Mouse (Mus musculus) neural tube, embryonic 11.5 days (tissue): ENCODE results near the gene Isyna1. TPM values are rescaled to one million over a fixed set of nuclear protein-coding genes. Genes with fewer than 3 reads are reported as not detected.

ENCODE experiments used
- ATAC-seq: fragments of 200-750 bp; cut with Nextera tagmentation; 2 replicates; pipeline ENCODE4 v1.8.0; 2017; ENCODE audit warnings: moderate number of reproducible peaks, mild to moderate bottlenecking, moderate TSS enrichment, moderate library complexity; ENCODE audit not compliant: insufficient read depth, low FRiP score, low TSS enrichment
- DNase-seq: peaks from one replicate; pipeline ENCODE4 v3.0.0-alpha.2; 2015; ENCODE audit warnings: low spot score
- H3K27ac ChIP-seq: fragments of 300-500 bp; sonication (generic); 2 replicates; pipeline ENCODE4 v1.5.1; 2014; ENCODE audit warnings: low read depth, mild to moderate bottlenecking, low read length
- H3K27me3 ChIP-seq: fragments of 300-500 bp; sonication (generic); 2 replicates; pipeline ENCODE4 v1.6.1; 2014; ENCODE audit warnings: mild to moderate bottlenecking, low read length, mixed read lengths; ENCODE audit not compliant: control insufficient read depth, insufficient read depth
- H3K36me3 ChIP-seq: fragments of 300-500 bp; sonication (generic); 2 replicates; pipeline ENCODE4 v1.6.1; 2014; ENCODE audit warnings: mild to moderate bottlenecking, low read length, moderate library complexity, mixed read lengths; ENCODE audit not compliant: control insufficient read depth, insufficient read depth
- H3K4me1 ChIP-seq: fragments of 300-500 bp; sonication (generic); 2 replicates; pipeline ENCODE4 v1.6.1; 2014; ENCODE audit warnings: low read length, mixed read lengths; ENCODE audit not compliant: control insufficient read depth, insufficient read depth
- H3K4me2 ChIP-seq: fragments of 300-500 bp; sonication (generic); 2 replicates; pipeline ENCODE4 v1.6.1; 2014; ENCODE audit warnings: low read depth, mild to moderate bottlenecking, moderate library complexity
- H3K4me3 ChIP-seq: fragments of 300-500 bp; sonication (generic); 2 replicates; pipeline ENCODE4 v1.5.1; 2014; ENCODE audit warnings: low read depth, low read length
- H3K9ac ChIP-seq: fragments of 300-500 bp; sonication (generic); 2 replicates; pipeline ENCODE4 v1.6.1; 2014; ENCODE audit warnings: mild to moderate bottlenecking, low read length
- H3K9me3 ChIP-seq: fragments of 300-500 bp; sonication (generic); 2 replicates; pipeline ENCODE4 v1.6.1; 2016; ENCODE audit warnings: low read length; ENCODE audit not compliant: control insufficient read depth
- WGBS: fragments of 180-500 bp; shearing (Covaris S2); extraction: QIAGEN DNeasy Blood & Tissue Kit; methylation state at CpG from one replicate; pipeline ENCODE4 v1.1.7; 2014; 5-methylcytosine and 5-hydroxymethylcytosine counted together
- polyA plus RNA-seq: library from polyadenylated mRNA; unstranded; fragments of >200 nt; fragmentation: Nextera tagmentation; extraction: Ambion mirVana; gene quantifications from 2 replicates; pipeline ENCODE4 v1.2.1, GENCODE M21; 2014

Isyna1 gene
- polyA plus RNA-seq, 1 experiment from 2014 or later = 87.9 TPM

DNA sequence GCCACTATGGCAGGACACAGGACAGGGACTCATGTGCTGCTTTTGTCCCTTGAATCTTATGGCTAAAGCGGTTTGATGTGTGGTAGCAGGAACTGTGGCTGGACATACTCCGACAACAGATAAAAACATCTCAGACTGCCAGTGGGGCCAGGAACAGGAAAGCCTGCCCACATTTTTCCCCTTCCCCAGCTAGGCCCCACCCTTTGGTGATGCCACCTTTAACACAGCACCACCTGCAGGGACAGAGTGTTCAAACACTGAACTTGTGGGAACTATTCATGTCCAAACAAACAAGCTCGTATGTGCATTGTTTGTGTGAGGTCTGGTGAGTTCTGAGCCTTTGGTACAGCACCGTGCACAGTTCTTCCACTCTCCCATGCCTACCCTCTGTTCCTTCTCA, 35.8 kb upstream of the Isyna1 start:
- Histone ChIP-seq H3K4me3 (no peak overlapping the region), H3K36me3 (no peaks in the 10 kb centered on the region), H3K4me2 (no peak overlapping the region), H3K27ac (no peak overlapping the region), H3K9ac (no peak overlapping the region), H3K27me3 (no peaks in the 10 kb centered on the region), H3K4me1 (peaks cover 6% of the 10 kb centered on the region; the same call in 1 of the 2 replicates), H3K9me3 (no peaks in the 10 kb centered on the region)
- DNase-seq (no peak), ATAC-seq (no peak)
- 79% methylated on average over 4 of the region's 4 CpGs for WGBS

DNA sequence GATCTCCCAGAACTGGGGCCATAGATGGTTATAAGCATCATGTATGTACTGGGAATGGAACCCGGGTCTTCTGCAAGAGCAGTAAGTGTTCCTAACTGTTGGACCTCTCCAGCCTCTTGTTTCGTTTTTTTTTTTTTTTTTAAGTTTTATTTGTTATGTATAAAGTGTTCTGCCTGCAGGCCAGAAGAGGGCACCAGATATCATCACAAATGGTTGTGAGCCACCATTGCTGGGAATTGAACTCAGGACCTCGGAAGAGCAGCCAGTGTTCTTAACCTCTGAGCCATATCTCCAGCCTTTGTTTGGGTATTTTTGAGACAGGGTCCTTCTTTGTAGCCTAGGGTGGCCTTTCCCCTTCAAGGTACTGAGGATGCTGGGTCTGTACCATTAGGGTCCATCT, 35.2 kb upstream of the Isyna1 start:
- ATAC-seq (no peak), DNase-seq (no peak)
- Histone ChIP-seq H3K9me3 (no peaks in the 10 kb centered on the region), H3K9ac (no peak overlapping the region), H3K36me3 (no peaks in the 10 kb centered on the region), H3K27ac (no peak overlapping the region), H3K4me3 (no peak overlapping the region), H3K4me2 (no peak overlapping the region), H3K4me1 (peaks cover 6% of the 10 kb centered on the region; the same call in 1 of the 2 replicates), H3K27me3 (no peaks in the 10 kb centered on the region)
- 77% methylated on average over 3 of the region's 3 CpGs for WGBS

DNA sequence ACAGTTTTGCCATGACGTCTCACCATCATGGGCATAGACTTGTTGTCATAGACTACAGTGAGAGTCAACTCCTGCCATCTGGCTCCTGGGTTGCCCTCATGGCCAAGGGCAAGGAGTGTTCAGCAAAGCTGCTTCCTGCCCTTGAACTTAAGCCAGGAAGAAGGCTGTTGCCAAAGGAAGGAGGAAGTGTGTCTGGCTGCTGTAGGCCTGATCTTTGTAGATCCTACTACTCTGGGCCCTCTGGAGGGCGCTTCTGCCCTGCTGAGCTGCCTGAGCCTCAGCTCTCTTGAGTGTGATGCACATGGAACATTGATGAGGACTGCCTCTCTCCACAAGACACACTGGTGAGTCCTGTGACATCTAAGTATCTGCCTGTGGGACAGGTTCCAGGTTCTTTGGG, 34.1 kb upstream of the Isyna1 start:
- WGBS = 72% methylated on average over 2 of the region's 2 CpGs
- no peak overlapping the region for H3K27ac ChIP-seq
- H3K4me3 ChIP-seq = no peak overlapping the region
- ATAC-seq = no peak
- peaks cover 6% of the 10 kb centered on the region; the same call in 1 of the 2 replicates for H3K4me1 ChIP-seq
- no peaks in the 10 kb centered on the region for H3K9me3 ChIP-seq
- no peaks in the 10 kb centered on the region for H3K36me3 ChIP-seq
- H3K27me3 ChIP-seq = no peaks in the 10 kb centered on the region
- no peak overlapping the region for H3K4me2 ChIP-seq
- H3K9ac ChIP-seq = no peak overlapping the region
- DNase-seq = no peak

DNA sequence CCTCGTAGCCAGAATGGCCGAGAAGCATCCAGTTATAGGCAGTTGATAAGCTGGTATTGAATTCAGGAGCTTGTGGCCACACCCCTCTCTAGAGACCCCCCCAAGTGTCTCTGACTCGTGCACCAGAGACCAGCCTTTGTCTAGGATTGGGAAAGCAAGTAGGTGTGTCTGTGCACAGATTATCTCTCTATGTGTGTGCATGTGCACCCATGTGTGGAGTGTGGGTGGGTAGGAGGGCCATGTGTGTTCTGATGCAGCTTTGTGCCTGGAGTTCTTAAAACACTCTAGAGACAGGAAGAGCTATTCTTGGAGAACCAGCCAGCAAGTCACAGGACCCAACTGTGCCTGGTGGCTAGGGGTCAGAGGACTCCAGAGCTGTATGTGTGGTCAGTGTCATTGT, 33.6 kb upstream of the Isyna1 start:
- H3K9ac ChIP-seq = no peak overlapping the region
- no peaks in the 10 kb centered on the region for H3K36me3 ChIP-seq
- no peak overlapping the region for H3K27ac ChIP-seq
- no peak overlapping the region for H3K4me2 ChIP-seq
- WGBS = 78% methylated on average over 3 of the region's 3 CpGs
- no peaks in the 10 kb centered on the region for H3K9me3 ChIP-seq
- DNase-seq = no peak
- no peaks in the 10 kb centered on the region for H3K27me3 ChIP-seq
- H3K4me1 ChIP-seq = peaks cover 6% of the 10 kb centered on the region; the same call in 1 of the 2 replicates
- ATAC-seq = no peak
- H3K4me3 ChIP-seq = no peak overlapping the region

DNA sequence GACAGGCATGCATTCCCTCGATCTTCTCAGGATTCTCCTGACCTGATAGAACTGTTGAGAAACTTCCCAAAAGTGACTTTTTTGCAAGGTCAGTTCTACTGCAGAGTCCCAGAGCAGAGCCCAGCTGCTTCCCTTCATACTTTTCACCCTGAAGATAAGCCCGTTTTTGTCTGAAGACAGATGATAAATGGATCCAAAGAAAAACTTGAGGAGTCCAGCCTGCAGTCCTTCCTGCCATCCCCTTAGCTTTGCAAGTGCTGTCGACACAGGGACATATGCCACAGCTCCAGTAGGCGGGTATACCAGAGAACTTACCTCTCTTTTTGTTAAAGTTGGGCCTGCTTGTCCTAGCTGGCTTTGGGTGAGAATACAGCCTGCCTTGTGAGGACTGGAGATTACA, 32.8 kb upstream of the Isyna1 start:
- no peaks in the 10 kb centered on the region for H3K36me3 ChIP-seq
- H3K4me2 ChIP-seq = no peak overlapping the region
- no peaks in the 10 kb centered on the region for H3K9me3 ChIP-seq
- 70% methylated on average over 4 of the region's 4 CpGs for WGBS
- DNase-seq = no peak
- no peak overlapping the region for H3K4me3 ChIP-seq
- H3K4me1 ChIP-seq = peaks cover 6% of the 10 kb centered on the region; the same call in 1 of the 2 replicates
- ATAC-seq = no peak
- H3K27me3 ChIP-seq = no peaks in the 10 kb centered on the region
- no peak overlapping the region for H3K9ac ChIP-seq
- H3K27ac ChIP-seq = no peak overlapping the region

DNA sequence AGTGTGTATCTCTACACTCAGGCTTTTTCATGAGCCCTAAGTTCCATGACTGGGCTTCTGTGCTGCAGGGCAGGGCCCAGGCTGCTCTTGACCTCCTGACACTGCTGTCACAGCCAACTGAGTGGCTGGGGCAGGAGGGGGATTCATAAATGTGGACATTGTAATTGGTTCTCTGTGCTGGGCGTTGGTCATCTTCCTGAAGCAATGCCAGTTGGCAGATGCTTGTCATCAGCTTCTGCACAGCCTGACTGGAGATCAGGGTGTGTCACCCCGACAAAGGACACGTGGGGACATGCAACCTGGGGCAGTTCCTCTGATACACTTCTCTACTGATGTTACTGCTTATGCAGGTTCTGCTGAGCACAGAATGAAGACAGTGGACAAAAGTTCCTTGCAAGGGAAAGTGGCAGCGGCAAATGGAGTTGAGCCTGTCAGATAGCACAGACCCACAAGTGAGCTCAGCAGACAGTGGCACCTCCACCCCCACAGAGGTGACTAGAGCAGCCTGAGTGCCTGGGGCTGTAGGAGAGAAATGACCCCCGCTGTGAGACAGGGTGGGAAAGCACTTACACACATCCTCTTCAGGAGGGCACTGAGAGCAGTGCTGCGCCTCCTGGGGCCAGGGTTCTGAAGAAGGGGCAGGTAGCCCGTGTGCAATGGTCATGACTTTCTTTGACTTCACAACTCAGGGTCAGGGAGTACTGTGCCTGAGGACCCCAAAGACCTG, 32.2 kb upstream of the Isyna1 start:
- no peak overlapping the region for H3K9ac ChIP-seq
- no peaks in the 10 kb centered on the region for H3K27me3 ChIP-seq
- H3K4me1 ChIP-seq = peaks cover 6% of the 10 kb centered on the region; the same call in 1 of the 2 replicates
- H3K36me3 ChIP-seq = no peaks in the 10 kb centered on the region
- WGBS = 74% methylated on average over 7 of the region's 7 CpGs
- H3K27ac ChIP-seq = no peak overlapping the region
- H3K4me2 ChIP-seq = no peak overlapping the region
- no peak overlapping the region for H3K4me3 ChIP-seq
- no peak for ATAC-seq
- H3K9me3 ChIP-seq = no peaks in the 10 kb centered on the region
- DNase-seq = no peak

DNA sequence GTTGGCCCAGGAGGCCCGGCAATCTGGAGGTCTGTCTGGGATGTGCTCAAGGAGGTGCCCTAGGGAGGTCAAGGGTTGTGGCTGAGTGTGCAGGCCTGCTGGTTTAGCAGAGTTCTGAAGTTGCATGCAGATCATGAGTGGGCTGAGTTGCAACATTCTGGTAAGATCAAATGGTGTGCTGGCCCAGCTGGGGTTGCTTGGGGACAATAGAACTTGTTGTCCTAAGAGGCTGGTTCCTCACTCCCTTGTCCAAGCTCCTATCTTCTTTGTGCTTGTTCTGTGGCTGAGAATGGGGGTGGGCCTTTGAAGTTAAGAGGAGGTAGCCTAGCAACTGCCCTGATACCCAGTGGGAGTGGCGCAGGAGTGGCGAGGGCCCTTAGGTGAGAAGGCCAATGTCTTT, 31.4 kb upstream of the Isyna1 start:
- H3K4me2 ChIP-seq = no peak overlapping the region
- H3K36me3 ChIP-seq = no peaks in the 10 kb centered on the region
- no peaks in the 10 kb centered on the region for H3K27me3 ChIP-seq
- DNase-seq (no peak), ATAC-seq (no peak)
- peaks cover 6% of the 10 kb centered on the region; the same call in 1 of the 2 replicates for H3K4me1 ChIP-seq
- H3K9me3 ChIP-seq = no peaks in the 10 kb centered on the region
- 83% methylated on average over 3 of the region's 3 CpGs for WGBS
- no peak overlapping the region for H3K9ac ChIP-seq
- no peak overlapping the region for H3K27ac ChIP-seq
- no peak overlapping the region for H3K4me3 ChIP-seq

DNA sequence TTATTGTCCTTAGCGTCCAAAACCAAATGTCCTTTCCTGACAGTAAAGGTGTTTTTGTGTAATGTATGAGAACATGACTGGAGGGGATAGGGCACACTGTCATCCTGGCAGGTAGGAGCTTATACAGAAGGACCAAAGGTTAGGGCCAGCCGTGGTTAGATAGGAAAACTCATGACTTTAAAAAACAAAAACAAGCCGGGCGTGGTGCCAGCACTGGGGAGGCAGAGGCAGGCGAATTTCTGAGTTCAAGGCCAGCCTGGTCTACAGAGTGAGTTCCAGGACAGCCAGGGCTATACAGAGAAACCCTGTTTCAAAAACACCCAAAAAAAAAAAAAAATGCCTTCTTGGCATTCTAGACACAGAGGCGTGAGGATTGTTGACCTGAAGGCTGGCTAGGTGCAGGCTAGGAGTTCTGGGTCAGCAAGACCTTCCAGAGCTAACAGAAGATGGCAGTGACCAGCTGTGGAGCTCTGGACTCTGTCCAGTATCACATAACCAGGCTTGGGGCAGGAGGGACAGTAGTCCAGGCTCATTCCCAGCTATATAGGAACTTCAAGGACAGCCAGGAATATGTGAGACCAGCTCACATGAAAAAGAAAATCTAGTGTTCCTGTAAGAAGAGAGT, 30.3 kb upstream of the Isyna1 start:
- H3K4me2 ChIP-seq = no peak overlapping the region
- H3K27ac ChIP-seq = no peak overlapping the region
- no peaks in the 10 kb centered on the region for H3K36me3 ChIP-seq
- no peak overlapping the region for H3K4me3 ChIP-seq
- no peaks in the 10 kb centered on the region for H3K9me3 ChIP-seq
- H3K4me1 ChIP-seq = peaks cover 6% of the 10 kb centered on the region; the same call in 1 of the 2 replicates
- H3K9ac ChIP-seq = no peak overlapping the region
- ATAC-seq = no peak
- no peak for DNase-seq
- H3K27me3 ChIP-seq = no peaks in the 10 kb centered on the region
- 90% methylated on average over 6 of the region's 6 CpGs for WGBS
